Mouse (Mus musculus) CH12.LX (cell line): ENCODE results near the gene Pik3cb. TPM values are rescaled to one million over a fixed set of nuclear protein-coding genes. Genes with fewer than 3 reads are reported as not detected.

ENCODE experiments used
- DNase-seq: peaks from one replicate; pipeline ENCODE4 v3.0.0-alpha.2; 2013; ENCODE audit errors: extremely low read depth
- H3K27ac ChIP-seq: 2 replicates; pipeline ENCODE4 v1.5.1; 2012; ENCODE audit warnings: low read depth, mild to moderate bottlenecking, control low read depth, moderate library complexity; ENCODE audit not compliant: insufficient read depth
- H3K27me3 ChIP-seq: replicated peaks from 2 replicates; pipeline ENCODE3; 2012; ENCODE audit warnings: inconsistent platforms
- H3K36me3 ChIP-seq, 2 experiments: replicated peaks in 1 of 2; 2 replicates each; pipeline versions ENCODE3 to v1.6.1; 2012; ENCODE audit warnings: inconsistent platforms in 1 of 2, low read length in 1 of 2, mild to moderate bottlenecking in 1 of 2, mixed read lengths in 1 of 2, moderate library complexity in 1 of 2; ENCODE audit not compliant: control insufficient read depth in 1 of 2, insufficient read depth in 1 of 2
- H3K4me1 ChIP-seq, 2 experiments: 2 replicates each; pipeline ENCODE4 v1.6.1; 2012; ENCODE audit warnings: inconsistent platforms in 1 of 2, moderate library complexity in 1 of 2; ENCODE audit not compliant: insufficient read depth in 2 of 2, control insufficient read depth in 1 of 2
- H3K4me2 ChIP-seq: 2 replicates; pipeline ENCODE4 v1.6.1; 2012; ENCODE audit warnings: low read depth, mild to moderate bottlenecking, control low read depth; ENCODE audit not compliant: poor library complexity, insufficient read depth, severe bottlenecking
- H3K4me3 ChIP-seq, 3 experiments: fragments of 150-350 bp in 1 of 3; sonication (generic) in 1 of 3; replicated peaks in 1 of 3; 2 replicates each; pipeline versions ENCODE3 to v1.5.1; 2011 to 2012; ENCODE audit warnings: low read depth in 2 of 3, low read length in 2 of 3, mild to moderate bottlenecking in 2 of 3, moderate library complexity in 2 of 3, control low read depth in 1 of 3, improper control_type of control experiment in 1 of 3, inconsistent platforms in 1 of 3, mixed read lengths in 1 of 3; ENCODE audit not compliant: poor library complexity in 1 of 3
- H3K79me2 ChIP-seq: replicated peaks from 2 replicates; pipeline ENCODE4 v1.6.1; 2012; ENCODE audit warnings: mild to moderate bottlenecking, moderate library complexity; ENCODE audit not compliant: control insufficient read depth, poor library complexity, insufficient read depth, severe bottlenecking; ENCODE audit errors: extremely low read depth
- H3K9ac ChIP-seq: 2 replicates; pipeline ENCODE4 v1.6.1; 2012; ENCODE audit warnings: low read depth, mild to moderate bottlenecking, control low read depth, moderate library complexity; ENCODE audit not compliant: insufficient read depth
- H3K9me3 ChIP-seq: replicated peaks from 2 replicates; pipeline ENCODE3; 2012; ENCODE audit warnings: low read length, inconsistent platforms, mixed read lengths
- CTCF ChIP-seq, 2 experiments: IDR thresholded peaks in 1 of 2; conservative IDR thresholded peaks in 1 of 2; 2 replicates each; pipeline ENCODE4 v1.5.1; 2011 to 2012; ENCODE audit warnings: low read depth in 2 of 2, low read length in 2 of 2, improper control_type of control experiment in 1 of 2, inconsistent platforms in 1 of 2, mild to moderate bottlenecking in 1 of 2, moderate library complexity in 1 of 2
- ELF1 ChIP-seq: IDR thresholded peaks from 2 replicates; pipeline ENCODE4 v1.6.1; 2014; ENCODE audit warnings: low read depth, mild to moderate bottlenecking, inconsistent platforms, low read length, improper control_type of control experiment
- ETS1 ChIP-seq: conservative IDR thresholded peaks from 2 replicates; pipeline ENCODE4 v1.6.1; 2012; ENCODE audit warnings: low read depth, mild to moderate bottlenecking, inconsistent platforms, low read length, improper control_type of control experiment, moderate library complexity
- GABPA ChIP-seq: IDR thresholded peaks from 2 replicates; pipeline ENCODE4 v1.6.1; 2012; ENCODE audit warnings: low read depth, low read length, improper control_type of control experiment, inconsistent platforms; ENCODE audit not compliant: insufficient replicate concordance
- IRF4 ChIP-seq: IDR thresholded peaks from 2 replicates; pipeline ENCODE4 v1.6.1; 2014; ENCODE audit warnings: low read depth, mild to moderate bottlenecking, inconsistent platforms, low read length, improper control_type of control experiment
- JUND ChIP-seq: conservative IDR thresholded peaks from 2 replicates; pipeline ENCODE4 v1.6.1; 2011; ENCODE audit warnings: low read depth, low read length, improper control_type of control experiment
- KAT2A ChIP-seq: IDR thresholded peaks from 2 replicates; pipeline ENCODE4 v1.6.1; 2012; ENCODE audit warnings: low read length, improper control_type of control experiment, inconsistent platforms; ENCODE audit not compliant: insufficient replicate concordance
- MAX ChIP-seq: IDR thresholded peaks from 2 replicates; pipeline ENCODE4 v1.6.1; 2011; ENCODE audit warnings: low read length, improper control_type of control experiment
- MAZ ChIP-seq: IDR thresholded peaks from 2 replicates; pipeline ENCODE4 v1.6.1; 2012; ENCODE audit warnings: low read depth, mild to moderate bottlenecking, inconsistent platforms, low read length, improper control_type of control experiment, moderate library complexity
- MEF2A ChIP-seq: IDR thresholded peaks from 2 replicates; pipeline ENCODE4 v1.6.1; 2014; ENCODE audit warnings: low read depth, mild to moderate bottlenecking, inconsistent platforms, low read length, improper control_type of control experiment, borderline replicate concordance
- MYC ChIP-seq: IDR thresholded peaks from 2 replicates; pipeline ENCODE4 v1.6.1; 2011; ENCODE audit warnings: low read depth, mild to moderate bottlenecking, improper control_type of control experiment, low read length
- PAX5 ChIP-seq: IDR thresholded peaks from 2 replicates; pipeline ENCODE4 v1.6.1; 2012; ENCODE audit warnings: low read length, inconsistent platforms, mixed read lengths
- POLR2A ChIP-seq: IDR thresholded peaks from 2 replicates; pipeline ENCODE4 v1.6.1; 2011; ENCODE audit warnings: low read depth, mild to moderate bottlenecking, improper control_type of control experiment, low read length
- POLR2AphosphoS2 ChIP-seq: IDR thresholded peaks from 2 replicates; pipeline ENCODE4 v1.6.1; 2011; ENCODE audit warnings: low read depth, low read length, improper control_type of control experiment
- RAD21 ChIP-seq: IDR thresholded peaks from 2 replicates; pipeline ENCODE4 v1.6.1; 2011; ENCODE audit warnings: low read depth, mild to moderate bottlenecking, low read length, improper control_type of control experiment, moderate library complexity
- RCOR1 ChIP-seq: conservative IDR thresholded peaks from 2 replicates; pipeline ENCODE4 v1.6.1; 2012; ENCODE audit warnings: low read depth, mild to moderate bottlenecking, inconsistent platforms, low read length, improper control_type of control experiment
- SIN3A ChIP-seq: IDR thresholded peaks from 2 replicates; pipeline ENCODE4 v1.6.1; 2012; ENCODE audit warnings: low read length, improper control_type of control experiment, inconsistent platforms
- UBTF ChIP-seq: IDR thresholded peaks from 2 replicates; pipeline ENCODE4 v1.6.1; 2012; ENCODE audit warnings: low read depth, mild to moderate bottlenecking, inconsistent platforms, low read length, improper control_type of control experiment, moderate library complexity
- USF2 ChIP-seq: conservative IDR thresholded peaks from 2 replicates; pipeline ENCODE4 v1.6.1; 2011; ENCODE audit warnings: low read depth, low read length, improper control_type of control experiment
- ZC3H11A ChIP-seq: IDR thresholded peaks from 2 replicates; pipeline ENCODE4 v1.6.1; 2012; ENCODE audit warnings: low read depth, mild to moderate bottlenecking, inconsistent platforms, low read length, improper control_type of control experiment
- ZKSCAN1 ChIP-seq: IDR thresholded peaks from 2 replicates; pipeline ENCODE4 v1.6.1; 2012; ENCODE audit warnings: low read depth, inconsistent platforms, low read length, improper control_type of control experiment, borderline replicate concordance
- ZMIZ1 ChIP-seq: IDR thresholded peaks from 2 replicates; pipeline ENCODE4 v1.6.1; 2012; ENCODE audit warnings: low read depth, mild to moderate bottlenecking, inconsistent platforms, low read length, improper control_type of control experiment
- ZNF384 ChIP-seq: IDR thresholded peaks from 2 replicates; pipeline ENCODE4 v1.6.1; 2012; ENCODE audit warnings: low read depth, low read length, improper control_type of control experiment, inconsistent platforms
- dilution Hi-C: fragments of 300-500 bp; cut with MboI; formaldehyde crosslinking; loops from 2 replicates; pipeline ENCODE4 v1.14.3; 2020; ENCODE audit warnings: low sequenced_read_pairs; ENCODE audit not compliant: extremely low pct_unique_long_range_greater_than_20kb, extremely low pct_ligation_motif_present
- in situ Hi-C: fragments of 300-500 bp; cut with MboI; formaldehyde crosslinking; loops from 3 replicates; pipeline ENCODE4 v1.14.3; 2019; ENCODE audit warnings: low sequenced_read_pairs, low pct_ligation_motif_present, low pct_unique_long_range_greater_than_20kb, mixed read lengths
- polyA plus RNA-seq: library from polyadenylated mRNA; unstranded; fragments of >175 nt; gene quantifications from 2 replicates; pipeline ENCODE4 v1.2.1, GENCODE M21; 2012; ENCODE audit warnings: low read depth; ENCODE audit not compliant: insufficient read length
- total RNA-seq, 2 experiments: library from RNA; depleted of rRNA; stranded (reverse); fragments of 300-350 nt in 1 of 2; fragments of >200 nt in 1 of 2; gene quantifications; 2 replicates each; pipeline ENCODE4 v1.2.3; 2012 to 2014

Gene Pik3cb
- total and polyA plus RNA-seq, 3 experiments = 1.0 to 3.2 (median 1.0) TPM

GRCm38 (mm10) chr9:99021751-99022150 is 118.7 kb downstream of the Pik3cb start:
- Histone ChIP-seq H3K4me2 (no peak overlapping the region), H3K9me3 (no peaks in the 10 kb centered on the region), H3K27me3 (no peaks in the 10 kb centered on the region), H3K9ac (no peak overlapping the region), H3K27ac (no peak overlapping the region), H3K36me3 (no peaks in the 10 kb centered on the region), H3K4me3 (no peak overlapping the region), H3K79me2 (no peaks in the 10 kb centered on the region), H3K4me1 (no peaks in the 10 kb centered on the region)
- TF ChIP-seq PAX5 = no peak
- TF ChIP-seq MYC = no peak
- TF ChIP-seq RCOR1 = no peak
- TF ChIP-seq POLR2A = no peak
- no peak for TF ChIP-seq ZMIZ1
- TF ChIP-seq SIN3A = no peak
- TF ChIP-seq ELF1 = no peak
- no peak for TF ChIP-seq MEF2A
- TF ChIP-seq GABPA = no peak
- no peak for TF ChIP-seq ZC3H11A
- no peak for TF ChIP-seq RAD21
- TF ChIP-seq KAT2A = no peak
- no peak for TF ChIP-seq ETS1
- dilution Hi-C loops = no loop called here
- peak; percentile 9 for DNase-seq
- in situ Hi-C loops = no loop called here

- Histone ChIP-seq H3K27me3 (no peaks in the 10 kb centered on the region), H3K36me3 (no peaks in the 10 kb centered on the region), H3K79me2 (no peaks in the 10 kb centered on the region), H3K4me1 (no peaks in the 10 kb centered on the region), H3K4me2 (no peak overlapping the region), H3K4me3 (no peak overlapping the region), H3K9me3 (no peaks in the 10 kb centered on the region), H3K9ac (no peak overlapping the region), H3K27ac (no peak overlapping the region)
- in situ Hi-C loops = no loop called here
- dilution Hi-C loops = no loop called here
- DNase-seq = no peak
- TF ChIP-seq SIN3A (no peak), MAX (no peak), IRF4 (no peak), PAX5 (no peak), CTCF (conservative IDR thresholded peaks at IDR 0.05 in 1 of 2, IDR thresholded peaks at IDR 0.05 in 1 of 2; ENCODE audit: low read depth in 2 of 2, low read length in 2 of 2) (no peak), KAT2A (no peak), RCOR1 (no peak), MAZ (no peak), ZNF384 (no peak), GABPA (no peak), UBTF (no peak), ZKSCAN1 (no peak), USF2 (no peak), JUND (no peak), POLR2AphosphoS2 (no peak), ELF1 (no peak)
Observed at GRCm38 (mm10) chr9:99021166-99021565, 119.3 kb downstream of the Pik3cb start.
